Mouse (Mus musculus) WW6 (cell line): ENCODE measurements at regions not wholly inside any gene's neighbourhood (a gene's known extent, or its start where the extent isn't known, plus 50 kb on each side); places are given as distances from the start of the nearest gene placed in this dataset.
"Not testable (repeated sequence)": the region's sequence is repeated elsewhere in the genome, so short reads cannot be mapped to it uniquely, and the experiment has no call there.

Source experiments
- DNase-seq: peaks from one replicate; pipeline ENCODE4 v3.0.0-alpha.2; 2013; ENCODE audit warnings: low read depth, low spot score

DNA sequence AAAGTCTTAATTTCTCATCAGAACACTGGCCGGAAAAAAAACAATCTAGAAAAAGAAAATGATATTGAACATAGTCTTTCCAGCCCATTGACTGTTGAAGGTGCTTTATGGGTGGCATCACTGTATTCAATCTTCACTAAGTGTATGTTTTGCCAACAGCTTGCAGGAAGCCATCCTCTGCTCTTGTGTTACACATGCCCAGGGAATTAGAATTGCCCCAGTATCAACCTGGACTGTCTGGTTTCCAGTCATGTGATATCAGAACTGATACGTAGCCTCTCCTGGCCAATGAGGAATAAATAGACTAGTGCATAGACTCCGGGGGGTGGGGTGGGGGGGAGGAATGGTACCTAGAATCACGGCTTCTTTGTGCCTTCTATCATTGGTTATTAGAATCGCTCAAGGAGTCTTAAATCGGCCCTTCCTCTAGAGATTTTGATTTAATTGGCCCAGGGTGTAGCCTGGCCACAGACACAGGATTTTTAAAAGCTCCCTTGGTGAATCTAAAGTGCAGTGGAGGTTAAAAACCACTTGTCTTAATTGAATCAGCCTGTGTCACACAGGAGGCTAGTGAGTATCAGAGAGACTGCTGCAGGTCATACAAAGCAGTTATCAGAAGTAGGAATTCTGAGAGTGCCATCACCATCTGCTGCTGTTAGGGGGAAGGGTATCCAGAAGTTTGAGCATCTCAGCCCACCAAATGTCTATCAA lies 218.0 kb upstream of the Klf3 start:
- DNase-seq: no peak

DNA sequence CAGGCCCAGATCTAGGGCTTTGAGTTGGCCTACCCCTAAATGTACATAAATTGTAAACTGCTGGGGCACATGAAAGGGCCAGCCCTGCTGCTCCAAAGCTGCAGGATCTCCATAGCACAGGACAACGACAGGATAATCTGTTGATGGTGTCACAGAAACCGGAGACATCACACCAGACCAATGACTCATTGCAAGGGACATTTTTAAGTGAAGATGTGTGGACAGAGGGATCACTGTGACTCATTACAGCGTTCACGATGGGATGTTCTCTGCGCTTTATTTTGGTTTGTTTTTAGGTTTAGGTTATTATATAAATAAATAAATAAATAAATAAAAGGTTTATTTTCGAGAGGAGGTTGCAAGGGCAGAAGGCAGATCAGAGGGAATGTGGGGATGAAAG lies 216.9 kb upstream of the Klf3 start:
- DNase-seq: no peak

DNA sequence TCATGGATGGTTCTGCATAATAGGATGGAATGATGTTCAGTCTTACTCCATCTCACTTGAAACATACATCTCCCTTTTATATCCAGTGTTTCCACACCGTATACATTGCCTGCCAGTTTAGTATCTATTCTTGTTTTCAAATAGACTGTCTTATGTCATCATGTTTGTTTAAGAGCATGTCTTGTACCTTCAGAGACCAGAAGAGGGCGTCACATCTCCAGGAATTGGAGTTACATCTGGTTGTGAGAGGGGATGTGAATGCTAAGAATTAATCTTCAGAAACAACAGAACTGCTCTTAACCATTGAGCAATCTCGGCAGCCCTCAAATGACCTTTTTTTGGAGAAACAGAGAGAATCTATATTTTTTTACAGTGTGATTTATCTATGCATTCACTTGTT lies 216.3 kb upstream of the Klf3 start:
- DNase-seq: no peak

DNA sequence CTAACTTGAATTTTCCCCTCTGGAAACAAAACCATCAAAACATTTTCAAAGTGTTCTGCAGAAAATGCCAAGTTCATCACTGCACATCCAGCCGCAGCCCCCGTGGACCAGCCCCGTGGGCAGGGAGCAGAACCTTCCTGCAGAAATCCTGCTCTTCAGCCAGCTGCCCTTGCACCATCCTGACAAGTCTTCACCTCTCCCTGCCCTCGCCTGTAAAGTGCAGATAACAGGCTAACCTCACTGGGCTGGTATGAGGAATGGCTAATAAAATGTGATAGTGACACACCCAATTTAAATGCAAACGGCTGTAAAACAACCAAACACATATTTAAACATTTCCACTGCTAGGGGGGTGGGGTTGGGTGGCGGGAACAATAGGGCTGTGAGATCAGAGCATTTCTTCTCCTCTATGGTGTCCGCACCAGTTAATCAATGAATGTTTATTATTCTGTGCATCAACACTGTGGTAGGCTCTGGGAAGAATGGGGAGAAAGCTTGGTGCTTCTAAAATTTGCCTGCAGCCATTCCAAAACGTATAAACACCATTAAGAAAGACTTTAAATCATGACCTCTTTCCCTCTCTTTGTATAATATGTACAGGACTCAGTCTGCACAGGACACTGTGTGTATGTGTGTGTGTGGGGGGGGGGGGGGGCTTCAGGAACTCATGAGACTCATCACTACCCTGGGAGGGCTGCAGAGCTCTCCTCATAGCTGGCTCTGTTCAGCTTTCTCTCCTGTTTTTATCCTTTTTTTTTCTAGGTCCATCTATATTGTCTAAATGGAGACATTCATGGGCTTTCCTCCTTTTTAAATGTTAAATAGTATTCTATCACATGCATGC lies 215.1 kb upstream of the Klf3 start:
- no peak for DNase-seq

DNA sequence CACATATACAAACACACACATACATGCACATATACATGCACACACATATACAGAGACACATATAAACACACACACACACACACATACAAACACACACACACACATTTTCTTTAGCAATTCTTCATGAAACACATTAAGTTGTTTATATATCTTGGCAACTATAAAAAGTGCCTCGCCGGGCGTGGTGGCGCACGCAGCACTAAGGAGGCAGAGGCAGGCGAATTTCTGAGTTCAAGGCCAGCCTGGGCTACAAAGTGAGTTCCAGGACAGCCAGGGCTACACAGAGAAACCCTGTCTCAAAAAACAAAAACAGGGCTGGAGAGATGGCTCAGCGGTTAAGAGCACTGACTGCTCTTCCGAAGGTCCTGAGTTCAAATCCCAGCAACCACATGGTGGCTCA lies 214.4 kb upstream of the Klf3 start:
- not testable (repeated sequence) for DNase-seq

DNA sequence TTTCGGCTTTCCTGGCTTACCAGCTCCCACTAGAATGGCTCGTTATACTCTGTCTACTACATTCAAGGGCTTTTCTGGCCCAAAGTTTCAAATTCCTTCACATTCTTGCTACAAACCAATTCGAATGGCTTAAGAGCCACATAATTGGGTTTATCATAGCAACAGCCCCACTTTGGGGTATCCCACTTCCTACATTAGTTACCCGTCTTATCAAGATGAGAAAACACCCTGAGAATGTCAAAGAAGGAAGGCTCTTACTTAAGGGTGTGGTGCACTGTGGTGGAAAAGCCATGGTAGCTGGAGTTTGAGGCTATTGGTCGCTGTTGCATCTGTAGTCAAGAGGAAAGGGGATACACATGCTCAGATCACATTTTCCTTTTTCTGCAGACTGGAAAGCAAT lies 213.2 kb upstream of the Klf3 start:
- DNase-seq: no peak

DNA sequence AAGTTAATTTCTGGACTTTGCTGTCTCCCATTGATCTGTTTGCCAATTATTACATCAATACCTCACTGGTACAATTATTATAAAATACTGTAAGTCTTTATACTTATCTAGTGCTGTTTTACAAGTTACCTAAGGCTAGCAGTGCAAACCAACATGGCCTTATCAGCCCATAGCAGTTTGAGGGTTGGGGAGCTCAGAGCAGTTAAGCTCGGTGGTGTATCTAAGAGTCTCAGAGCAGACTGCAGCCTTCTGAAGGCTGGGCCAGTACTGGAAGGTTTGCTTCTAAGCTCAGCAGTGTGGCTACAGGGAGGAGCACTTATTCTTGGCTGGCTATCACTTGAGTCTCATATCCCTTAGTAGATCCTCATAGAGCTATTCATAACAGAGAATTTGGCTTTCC lies 212.4 kb upstream of the Klf3 start:
- no peak for DNase-seq

DNA sequence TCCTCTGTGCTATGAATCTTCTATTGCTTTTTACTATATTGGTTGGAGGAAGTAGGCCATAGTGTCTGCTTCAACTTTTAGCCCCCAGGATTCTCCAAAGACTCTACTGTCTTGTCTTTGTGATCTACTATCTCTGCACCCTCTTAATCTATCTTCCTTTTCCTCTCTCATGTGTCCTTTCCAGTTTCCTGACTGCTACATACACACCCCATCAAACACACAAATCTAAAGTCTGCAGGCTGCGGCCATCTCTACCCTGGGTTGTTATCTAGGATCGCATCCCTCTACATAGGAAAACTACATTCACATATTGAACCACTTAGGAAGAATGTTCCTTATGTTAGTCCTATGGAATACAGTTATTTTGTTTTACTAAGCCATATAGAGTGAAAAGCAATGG lies 211.4 kb upstream of the Klf3 start:
- no peak for DNase-seq

DNA sequence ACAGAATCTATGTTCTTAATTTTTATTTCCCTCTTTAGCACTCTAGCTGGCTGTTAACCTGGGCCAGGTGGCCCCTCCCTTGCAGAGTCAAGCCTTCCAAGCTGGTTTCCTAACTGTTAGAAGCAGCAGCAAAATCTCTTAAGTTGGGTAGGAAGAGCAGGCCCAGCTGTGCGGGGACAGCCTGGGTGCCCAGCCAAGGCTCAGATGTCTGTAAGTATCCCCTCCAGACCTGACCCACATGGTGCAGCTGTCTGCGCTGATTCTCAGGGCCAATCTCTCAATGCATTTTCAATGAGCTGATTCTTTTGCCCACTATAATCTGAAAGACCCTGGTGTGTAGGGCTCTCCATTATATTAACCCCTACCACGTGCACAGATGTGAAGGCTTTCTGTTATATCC lies 208.0 kb upstream of the Klf3 start:
- no peak for DNase-seq

DNA sequence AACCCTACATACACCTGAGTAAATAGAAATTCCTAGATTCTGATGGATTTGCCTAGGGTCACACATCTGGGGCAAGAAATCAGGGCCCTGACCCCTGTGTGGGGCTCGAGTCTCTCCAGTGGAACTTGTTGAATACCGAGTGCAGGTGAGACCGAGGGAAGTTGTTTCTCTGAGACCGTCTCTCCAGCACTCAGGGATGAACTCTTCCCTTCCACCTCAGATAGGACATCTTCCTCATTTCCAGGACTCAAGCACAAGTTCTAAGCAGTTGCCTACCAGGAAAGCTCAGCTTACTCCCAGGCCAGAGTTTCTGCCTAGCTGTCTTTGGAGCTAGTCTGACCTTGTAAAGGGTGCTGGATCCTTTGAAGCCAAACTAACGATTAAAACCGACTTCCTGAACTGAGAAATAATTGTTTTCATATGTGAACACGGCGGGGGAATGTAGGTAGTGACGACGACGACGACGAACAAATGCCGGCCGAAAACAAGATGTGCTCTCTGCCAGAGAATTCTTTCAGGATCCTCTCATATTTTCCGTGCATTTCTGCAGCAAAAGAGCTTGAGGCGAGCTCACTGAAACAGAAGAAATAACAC lies 207.3 kb upstream of the Klf3 start:
- no peak for DNase-seq

DNA sequence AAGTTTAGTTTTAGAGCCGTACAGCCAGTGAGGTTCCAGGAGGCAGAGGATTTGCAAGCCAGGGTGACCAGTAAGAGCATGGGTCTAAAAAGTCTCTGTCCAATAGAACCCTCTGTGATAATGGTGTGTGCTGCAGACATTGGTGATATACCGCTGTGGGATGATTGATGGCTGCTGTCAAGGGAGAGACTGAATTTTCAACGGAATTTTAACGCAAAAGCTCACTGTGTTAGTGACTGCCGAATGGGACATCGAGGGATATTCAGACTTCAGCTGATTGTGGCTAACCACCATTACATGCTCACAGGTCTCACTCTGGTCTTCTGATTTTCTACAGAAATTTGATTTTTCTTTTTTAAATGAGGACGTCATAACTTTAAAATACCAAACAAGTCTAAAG lies 206.2 kb upstream of the Klf3 start:
- no peak for DNase-seq

DNA sequence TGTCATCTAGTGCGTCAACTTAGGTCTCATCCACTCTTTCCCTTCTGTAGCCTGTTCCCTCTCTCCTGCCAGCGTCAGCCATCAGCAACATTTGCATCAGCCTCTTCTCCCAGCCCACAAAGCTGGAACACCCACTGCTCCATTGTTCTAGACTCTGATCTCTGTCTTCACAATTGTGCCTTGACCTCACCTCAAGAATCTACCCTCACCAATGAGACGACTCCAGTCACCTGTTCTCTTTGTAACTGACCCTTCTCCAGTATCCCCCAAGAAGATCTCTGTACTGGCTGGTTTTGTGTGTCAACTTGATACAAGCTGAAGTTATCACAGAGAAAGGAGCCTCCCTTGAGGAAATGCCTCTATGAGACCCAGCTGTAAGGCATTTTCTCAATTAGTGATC lies 205.7 kb upstream of the Klf3 start:
- no peak for DNase-seq

DNA sequence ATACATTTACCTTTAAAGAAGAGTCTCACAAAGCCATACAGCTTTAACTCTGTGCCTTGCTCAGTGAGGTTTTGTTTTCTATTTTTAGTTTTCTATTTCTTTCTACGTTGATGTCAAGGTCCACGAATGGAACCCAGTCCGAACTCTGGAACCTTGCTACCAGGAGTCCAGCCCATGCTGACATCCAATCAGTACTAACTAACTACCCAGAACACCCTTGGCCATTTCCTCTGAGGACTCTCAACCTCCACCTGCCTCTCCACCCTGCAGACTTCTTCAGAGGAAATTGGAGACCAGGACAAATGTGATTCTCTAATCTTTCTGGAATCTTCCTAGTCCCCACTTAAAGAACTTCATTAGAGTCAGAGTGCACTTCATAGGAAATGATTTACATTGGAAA lies 204.6 kb upstream of the Klf3 start:
- DNase-seq: no peak

DNA sequence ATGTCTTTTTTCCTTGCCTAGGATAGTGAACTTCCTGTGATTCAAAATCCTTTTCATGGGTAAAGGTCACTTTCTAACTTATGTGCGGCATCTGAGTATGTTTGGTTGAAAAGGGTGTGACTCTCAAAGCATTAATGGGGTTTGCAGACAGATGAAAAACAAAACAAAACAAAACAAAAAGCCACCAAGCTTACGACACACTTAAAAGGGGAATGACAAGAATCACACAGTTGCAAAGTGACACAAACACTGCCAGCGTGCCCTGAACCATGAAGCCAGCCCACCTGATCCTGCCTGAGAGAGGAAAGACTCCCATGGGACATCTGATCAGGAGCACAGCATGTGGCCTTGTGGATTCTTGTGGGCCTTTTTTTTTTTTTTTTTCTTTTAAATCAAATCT lies 204.2 kb upstream of the Klf3 start:
- no peak for DNase-seq

DNA sequence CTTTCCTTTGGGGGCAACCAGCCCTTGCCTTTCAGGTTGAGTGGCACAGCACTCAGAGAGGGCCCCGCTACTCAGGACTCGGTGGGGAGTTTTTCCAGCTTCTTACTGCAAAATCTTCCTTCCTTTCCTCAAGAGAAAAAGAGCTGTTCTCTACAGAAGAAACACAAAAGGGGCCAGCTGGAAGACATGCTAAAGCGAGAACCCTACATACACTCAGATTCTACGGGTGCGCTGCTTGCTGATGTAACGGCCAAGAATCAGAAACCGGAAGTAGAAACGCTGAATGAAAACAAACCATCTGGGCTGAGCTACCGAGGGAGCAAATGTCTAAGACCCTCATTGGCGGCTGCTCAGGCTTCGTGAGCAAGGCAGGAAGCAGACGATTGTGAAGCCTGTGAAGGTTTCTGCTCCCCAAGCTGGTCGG lies 203.3 kb upstream of the Klf3 start:
- no peak for DNase-seq

DNA sequence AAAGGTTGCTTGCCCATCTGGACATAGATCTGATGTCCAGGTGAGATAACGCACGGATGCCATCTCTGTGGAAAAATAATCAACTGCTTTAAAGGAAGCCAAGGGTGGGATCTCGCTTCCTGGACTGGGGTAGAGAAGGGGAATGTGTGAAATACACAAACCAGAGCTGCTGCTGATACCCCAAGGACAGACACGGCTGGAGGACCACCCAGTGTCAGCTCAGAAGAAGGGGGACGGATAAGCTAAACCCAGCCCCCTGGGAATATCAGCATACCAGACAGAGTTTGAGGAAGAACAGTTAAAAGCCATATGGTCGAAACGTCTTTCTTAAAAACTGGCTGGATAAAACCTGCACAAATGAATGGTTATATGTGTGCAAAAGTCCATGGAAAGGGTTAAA lies 202.8 kb upstream of the Klf3 start:
- no peak for DNase-seq

DNA sequence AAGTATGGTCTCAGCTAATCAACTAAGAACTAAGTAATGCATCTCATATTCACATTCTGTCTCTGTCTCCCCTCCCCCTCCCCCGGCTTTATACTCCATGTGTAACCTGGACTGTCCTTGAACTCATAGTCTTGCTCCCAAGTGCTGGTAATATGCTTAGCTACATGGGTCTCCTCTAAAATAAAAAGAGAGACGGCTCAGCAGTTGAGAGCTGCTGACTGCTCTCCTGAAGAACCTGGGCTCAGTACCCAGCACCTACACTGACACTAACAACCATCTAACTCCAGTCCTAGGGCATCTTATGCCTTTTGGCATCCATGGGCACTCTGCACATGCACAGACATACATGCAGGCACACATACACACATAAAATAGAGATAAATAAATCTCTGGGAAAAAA lies 202.4 kb upstream of the Klf3 start:
- no peak for DNase-seq

DNA sequence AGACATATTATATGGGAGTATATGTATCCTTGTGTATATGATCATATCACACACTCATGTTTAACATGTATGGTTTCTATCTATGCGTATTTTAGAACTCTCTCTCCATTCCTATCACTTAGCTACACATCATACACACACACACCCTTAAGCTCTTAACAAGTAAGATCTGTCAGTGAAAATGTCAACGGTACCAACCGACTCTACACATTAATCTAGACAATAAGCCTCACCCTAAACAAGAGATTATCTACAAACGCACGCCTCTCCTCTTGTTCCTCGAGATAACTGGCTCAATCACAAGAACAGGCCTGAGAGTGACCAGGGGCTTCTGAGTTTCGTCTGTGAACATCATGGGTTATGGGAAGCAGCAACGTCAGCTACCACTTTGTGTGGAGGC lies 201.9 kb upstream of the Klf3 start:
- no peak for DNase-seq

DNA sequence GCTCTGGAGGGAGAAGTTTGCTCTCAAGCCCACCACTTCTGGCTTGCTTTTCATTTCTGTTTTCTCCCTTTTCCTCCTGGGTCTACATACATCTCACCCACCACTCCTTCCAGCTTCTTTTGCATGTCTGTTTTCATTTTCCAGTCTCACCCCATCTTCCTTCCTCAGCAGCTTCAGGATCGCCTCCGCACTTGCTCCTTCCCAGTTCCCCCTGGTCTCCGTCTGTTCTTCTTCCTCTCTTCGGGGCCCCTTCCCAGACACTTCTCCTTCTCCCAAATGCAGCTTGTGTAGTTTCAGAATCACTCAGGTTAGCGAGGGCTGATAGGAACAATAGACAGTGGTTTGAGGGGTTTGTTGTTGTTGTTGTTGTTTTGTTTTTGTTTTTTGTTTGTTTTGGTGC lies 201.4 kb upstream of the Klf3 start:
- no peak for DNase-seq

DNA sequence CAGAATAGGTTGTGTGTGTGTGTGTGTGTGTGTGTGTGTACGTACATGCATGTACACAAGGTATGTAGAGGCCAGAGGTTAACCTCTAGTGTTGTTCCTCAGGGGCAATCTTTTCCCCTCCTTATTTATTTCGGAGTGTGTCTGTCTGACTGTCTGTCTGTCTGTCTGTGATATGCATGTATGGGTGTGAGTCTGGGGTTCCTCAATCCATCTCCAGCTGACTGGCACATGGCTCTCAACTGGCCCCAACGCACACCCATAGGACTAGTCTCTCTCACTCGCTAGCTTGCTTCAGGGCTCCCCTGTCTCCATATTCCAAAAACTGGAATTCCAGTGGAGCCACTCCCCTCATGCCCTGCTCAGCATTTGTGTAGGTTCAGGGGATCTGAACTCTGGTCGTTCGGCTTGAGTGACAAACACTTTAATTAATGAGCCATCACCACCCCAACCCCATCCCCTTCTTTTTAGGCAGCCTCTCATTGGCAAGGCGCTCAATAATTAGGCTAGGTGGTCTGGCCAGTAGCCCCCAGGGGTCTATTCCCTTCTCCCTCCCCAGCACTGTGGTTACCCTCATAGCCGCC lies 200.7 kb upstream of the Klf3 start:
- DNase-seq: no peak

DNA sequence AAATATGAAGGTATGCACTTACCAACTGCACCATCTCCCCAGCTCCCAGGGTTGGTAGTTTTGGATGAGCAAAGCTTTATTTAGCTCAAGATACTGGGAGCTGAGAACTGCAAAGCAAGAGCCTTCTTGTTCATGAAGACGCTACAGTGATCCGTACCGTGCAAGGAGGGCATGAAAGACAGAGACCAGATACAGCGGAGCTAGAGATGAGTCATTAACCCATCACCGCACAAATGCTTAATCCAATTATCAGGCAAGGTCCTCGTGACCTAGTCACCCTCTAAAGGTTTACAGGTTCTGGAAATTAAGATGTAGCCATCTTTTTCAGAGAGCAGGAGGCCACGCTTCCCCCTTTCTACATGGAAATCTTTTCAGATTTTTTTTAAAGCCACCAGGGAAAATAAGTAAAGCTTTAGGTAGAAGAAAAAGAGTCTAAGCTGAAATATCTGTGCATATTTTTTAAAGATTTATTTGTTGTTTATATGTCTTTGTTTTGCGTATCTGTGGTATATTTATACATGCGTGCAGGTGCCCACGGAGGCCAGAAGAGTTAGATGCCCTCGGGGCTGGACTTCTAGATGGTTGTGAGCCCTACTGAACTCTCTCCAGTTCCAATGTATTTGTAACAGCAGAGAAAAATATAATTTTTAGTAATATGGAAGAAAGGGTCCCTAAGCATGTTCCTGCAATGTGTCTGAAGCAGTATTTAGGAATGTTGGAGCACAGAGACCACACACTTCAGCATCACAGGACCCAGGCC lies 200.0 kb upstream of the Klf3 start:
- no peak for DNase-seq

DNA sequence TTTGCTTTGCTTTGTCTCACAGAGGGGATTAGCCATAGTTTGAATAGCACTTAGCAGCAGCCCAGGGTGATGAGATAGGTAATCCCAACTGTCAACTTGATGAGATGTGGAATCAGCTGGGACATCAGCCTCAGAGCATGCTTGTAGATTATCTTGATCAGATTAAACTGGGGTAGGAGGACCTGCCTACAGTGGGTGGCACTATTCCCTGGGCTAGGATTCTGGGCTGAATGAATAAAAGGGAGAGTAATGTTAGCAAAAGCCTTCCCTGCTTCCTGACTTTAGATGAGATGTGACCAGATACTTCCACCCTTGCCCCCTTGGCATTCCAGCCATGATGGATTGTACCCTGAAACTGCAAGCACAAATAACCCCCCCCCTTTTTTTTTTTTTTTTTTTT lies 198.0 kb upstream of the Klf3 start:
- DNase-seq: no peak
